Mouse (Mus musculus): ENCODE measurements around the gene Baz1b.

GRCm38 (mm10) chr5:135179616-135180015, 7.4 kb upstream of the Baz1b start:
- TF ChIP-seq CTCF (IDR thresholded peaks at IDR 0.05; ENCODE audit: low read depth) (no peak), EP300 (IDR thresholded peaks at IDR 0.05; ENCODE audit: low read depth) (no peak)
